Mouse (Mus musculus): ENCODE measurements at regions not wholly inside any gene's neighbourhood (a gene's known extent, or its start where the extent isn't known, plus 50 kb on each side); places are given as distances from the start of the nearest gene placed in this dataset.

DNA sequence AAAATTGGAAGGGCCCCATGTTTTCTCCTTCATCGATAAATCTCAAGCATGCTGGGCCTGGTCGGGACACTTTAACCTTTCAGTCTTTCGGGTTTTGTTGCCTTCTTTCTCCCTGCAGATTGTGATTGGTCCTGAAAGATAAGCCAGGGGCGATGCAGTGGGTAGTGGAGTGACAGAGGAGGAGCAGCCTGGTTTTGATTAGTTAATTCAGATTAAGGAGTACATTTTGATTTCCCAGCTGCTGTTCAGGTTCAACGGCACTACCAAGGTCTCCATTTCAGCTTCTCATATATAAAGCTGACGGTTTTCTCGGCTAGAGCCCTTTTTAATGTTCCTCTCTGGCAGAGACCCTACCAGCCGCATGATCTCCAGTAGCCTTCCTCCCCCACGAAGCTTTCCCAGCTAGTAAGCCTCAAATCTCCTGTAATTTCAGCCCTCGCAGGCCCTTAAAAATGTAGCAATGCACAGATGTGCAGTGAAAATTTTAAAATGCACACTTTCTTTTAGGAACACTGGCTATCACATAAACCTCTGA lies 493.8 kb upstream of the Pkn2 start:
- Histone ChIP-seq H3K27ac (replicated peaks) (no peak overlapping the region), H3K27me3 (no peaks in the 10 kb centered on the region), H3K4me1 (peaks cover 5% of the 10 kb centered on the region; the same call in 1 of the 2 replicates), H3K4me3 (no peak overlapping the region), H3K9me3 (no peaks in the 10 kb centered on the region), H3K9ac (replicated peaks) (no peak overlapping the region), H3K4me2 (replicated peaks) (no peak overlapping the region), H3K36me3 (no peaks in the 10 kb centered on the region)
- ATAC-seq (replicated peaks) = no peak
- 70% methylated on average over 10 of the region's 10 CpGs for WGBS

DNA sequence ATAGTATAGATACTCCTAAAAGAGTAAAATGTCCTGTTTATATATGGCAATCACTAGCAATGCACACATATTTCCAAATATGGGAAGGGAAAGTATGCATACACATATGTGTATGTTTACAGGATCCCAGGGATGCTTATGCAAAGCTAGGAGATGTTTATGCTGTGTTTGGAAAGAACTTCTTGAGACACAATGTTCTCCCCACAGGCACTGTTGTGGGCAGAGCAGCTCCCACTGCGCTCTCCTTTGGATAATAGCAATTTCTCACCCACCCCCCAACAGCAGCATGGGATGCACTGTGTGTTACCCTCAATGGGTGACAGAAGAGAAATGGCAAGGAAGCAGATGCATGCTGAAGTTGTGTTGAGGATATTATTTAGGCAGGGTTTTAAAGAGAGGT lies 491.7 kb upstream of the Pkn2 start:
- H3K27me3 ChIP-seq = no peaks in the 10 kb centered on the region
- no peak overlapping the region for H3K27ac ChIP-seq (replicated peaks)
- no peak overlapping the region for H3K4me2 ChIP-seq (replicated peaks)
- 100% methylated on average over 1 of the region's 1 CpGs for WGBS
- no peak overlapping the region for H3K4me3 ChIP-seq
- H3K4me1 ChIP-seq = no peaks in the 10 kb centered on the region
- H3K9me3 ChIP-seq = no peaks in the 10 kb centered on the region
- H3K9ac ChIP-seq (replicated peaks) = no peak overlapping the region
- no peak for ATAC-seq (replicated peaks)
- H3K36me3 ChIP-seq = no peaks in the 10 kb centered on the region

- 83% methylated on average over 1 of the region's 1 CpGs for WGBS
- Histone ChIP-seq H3K4me1 (no peaks in the 10 kb centered on the region), H3K27me3 (no peaks in the 10 kb centered on the region), H3K36me3 (no peaks in the 10 kb centered on the region), H3K4me2 (replicated peaks) (no peak overlapping the region), H3K27ac (replicated peaks) (no peak overlapping the region), H3K9me3 (no peaks in the 10 kb centered on the region), H3K9ac (replicated peaks) (no peak overlapping the region), H3K4me3 (no peak overlapping the region)
- no peak for ATAC-seq (replicated peaks)
Observed at GRCm38 (mm10) chr3:143369002-143369401, 487.2 kb upstream of the Pkn2 start.

GRCm38 (mm10) chr3:143340032-143340431 lies 458.2 kb upstream of the Pkn2 start:
- no peak for ATAC-seq (replicated peaks)
- H3K36me3 ChIP-seq = no peaks in the 10 kb centered on the region
- H3K4me3 ChIP-seq = no peak overlapping the region
- H3K27me3 ChIP-seq = no peaks in the 10 kb centered on the region
- no peak overlapping the region for H3K9ac ChIP-seq (replicated peaks)
- no peaks in the 10 kb centered on the region for H3K4me1 ChIP-seq
- H3K4me2 ChIP-seq (replicated peaks) = no peak overlapping the region
- no peaks in the 10 kb centered on the region for H3K9me3 ChIP-seq
- 96% methylated on average over 7 of the region's 7 CpGs for WGBS
- no peak overlapping the region for H3K27ac ChIP-seq (replicated peaks)

DNA sequence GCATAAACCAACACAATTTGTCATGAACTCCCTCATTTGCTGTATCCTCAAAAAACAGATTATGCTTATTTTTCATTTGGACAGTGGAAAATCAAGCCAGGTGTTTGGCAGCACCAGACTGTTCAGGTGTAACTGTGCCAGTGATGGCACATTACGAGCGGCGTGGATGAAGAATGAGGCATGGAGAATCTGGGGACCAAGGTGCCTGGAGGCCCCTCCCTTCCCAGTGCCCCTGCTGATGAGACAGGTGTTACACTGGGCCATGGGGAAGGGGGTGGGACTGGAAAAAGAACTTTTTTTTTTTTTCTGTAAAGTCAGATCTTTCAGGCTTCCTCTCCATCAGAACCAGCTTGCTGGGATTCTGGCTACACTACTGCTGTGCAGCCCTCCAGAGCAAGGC lies 451.5 kb upstream of the Pkn2 start:
- no peak overlapping the region for H3K4me3 ChIP-seq
- no peak; the same call in 1 of the 2 replicates for ATAC-seq (replicated peaks)
- no peak overlapping the region for H3K4me2 ChIP-seq (replicated peaks)
- no peaks in the 10 kb centered on the region for H3K36me3 ChIP-seq
- H3K4me1 ChIP-seq = no peaks in the 10 kb centered on the region
- no peaks in the 10 kb centered on the region for H3K27me3 ChIP-seq
- WGBS = 81% methylated on average over 3 of the region's 3 CpGs
- H3K27ac ChIP-seq (replicated peaks) = no peak overlapping the region
- H3K9ac ChIP-seq (replicated peaks) = no peak overlapping the region
- no peaks in the 10 kb centered on the region for H3K9me3 ChIP-seq

- Histone ChIP-seq H3K4me3 (no peak overlapping the region), H3K36me3 (no peaks in the 10 kb centered on the region)
- no peak for ATAC-seq (replicated peaks)
Observed at GRCm38 (mm10) chr3:143328521-143328920, 446.7 kb upstream of the Pkn2 start.

DNA sequence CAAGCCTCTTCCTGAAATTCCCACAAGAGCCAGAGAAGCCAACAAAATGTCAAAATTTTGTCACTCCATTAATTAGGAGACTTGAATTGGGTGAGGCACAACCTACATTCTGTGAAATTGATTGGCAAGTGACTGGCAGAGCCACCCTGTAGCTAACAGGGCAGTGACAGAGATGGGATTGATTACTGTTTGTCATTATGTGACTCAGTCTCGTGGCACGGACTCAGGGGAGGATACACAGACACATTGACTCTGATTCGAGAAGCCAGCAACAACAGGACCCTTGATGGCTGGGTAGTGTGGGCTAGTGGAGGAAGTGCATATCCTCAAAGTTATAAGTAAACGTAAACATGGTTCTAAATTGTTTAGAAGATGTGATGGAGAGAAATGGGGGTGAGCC lies 445.8 kb upstream of the Pkn2 start:
- Histone ChIP-seq H3K4me3 (no peak overlapping the region), H3K4me2 (replicated peaks) (no peak overlapping the region), H3K4me1 (0 out of 2 replicates have a peak, but pooled peaks cover 4% of the 10 kb centered on the region), H3K9ac (replicated peaks) (no peak overlapping the region), H3K9me3 (no peaks in the 10 kb centered on the region), H3K36me3 (no peaks in the 10 kb centered on the region), H3K27me3 (no peaks in the 10 kb centered on the region), H3K27ac (replicated peaks) (no peak overlapping the region)
- no peak for ATAC-seq (replicated peaks)
- 60% methylated on average over 4 of the region's 4 CpGs for WGBS

More at GRCm38 (mm10) chr3:143328521-143328920, 446.7 kb upstream of the Pkn2 start:
- H3K27ac ChIP-seq (replicated peaks) = no peak overlapping the region
- 0 out of 2 replicates have a peak, but pooled peaks cover 4% of the 10 kb centered on the region for H3K4me1 ChIP-seq
- H3K9ac ChIP-seq (replicated peaks) = no peak overlapping the region
- H3K4me2 ChIP-seq (replicated peaks) = no peak overlapping the region
- H3K27me3 ChIP-seq = no peaks in the 10 kb centered on the region
- no peaks in the 10 kb centered on the region for H3K9me3 ChIP-seq

- no peak overlapping the region for H3K4me2 ChIP-seq (replicated peaks)
- no peaks in the 10 kb centered on the region for H3K27me3 ChIP-seq
- no peak for ATAC-seq (replicated peaks)
- no peak overlapping the region for H3K4me3 ChIP-seq
- H3K4me1 ChIP-seq = no peaks in the 10 kb centered on the region
- WGBS = 60% methylated on average over 7 of the region's 7 CpGs
- no peak overlapping the region for H3K27ac ChIP-seq (replicated peaks)
- H3K9ac ChIP-seq (replicated peaks) = no peak overlapping the region
- no peaks in the 10 kb centered on the region for H3K9me3 ChIP-seq
- no peaks in the 10 kb centered on the region for H3K36me3 ChIP-seq
Observed at GRCm38 (mm10) chr3:143316457-143316856, 434.7 kb upstream of the Pkn2 start.

GRCm38 (mm10) chr3:143291793-143292192 lies 410.0 kb upstream of the Pkn2 start:
- Histone ChIP-seq H3K27ac (replicated peaks) (no peak overlapping the region), H3K4me1 (no peaks in the 10 kb centered on the region), H3K4me2 (replicated peaks) (no peak overlapping the region), H3K9me3 (no peaks in the 10 kb centered on the region), H3K27me3 (no peaks in the 10 kb centered on the region), H3K4me3 (no peak overlapping the region), H3K9ac (replicated peaks) (no peak overlapping the region), H3K36me3 (no peaks in the 10 kb centered on the region)
- 90% methylated on average over 4 of the region's 4 CpGs for WGBS
- ATAC-seq (replicated peaks) = no peak

- Histone ChIP-seq H3K27ac (replicated peaks) (no peak overlapping the region), H3K9me3 (no peaks in the 10 kb centered on the region), H3K4me3 (no peak overlapping the region), H3K4me1 (no peaks in the 10 kb centered on the region), H3K9ac (replicated peaks) (no peak overlapping the region), H3K4me2 (replicated peaks) (no peak overlapping the region), H3K36me3 (no peaks in the 10 kb centered on the region), H3K27me3 (no peaks in the 10 kb centered on the region)
- WGBS = 75% methylated on average over 6 of the region's 6 CpGs
- no peak for ATAC-seq (replicated peaks)
Observed at GRCm38 (mm10) chr3:143264132-143264531, 382.3 kb upstream of the Pkn2 start.

DNA sequence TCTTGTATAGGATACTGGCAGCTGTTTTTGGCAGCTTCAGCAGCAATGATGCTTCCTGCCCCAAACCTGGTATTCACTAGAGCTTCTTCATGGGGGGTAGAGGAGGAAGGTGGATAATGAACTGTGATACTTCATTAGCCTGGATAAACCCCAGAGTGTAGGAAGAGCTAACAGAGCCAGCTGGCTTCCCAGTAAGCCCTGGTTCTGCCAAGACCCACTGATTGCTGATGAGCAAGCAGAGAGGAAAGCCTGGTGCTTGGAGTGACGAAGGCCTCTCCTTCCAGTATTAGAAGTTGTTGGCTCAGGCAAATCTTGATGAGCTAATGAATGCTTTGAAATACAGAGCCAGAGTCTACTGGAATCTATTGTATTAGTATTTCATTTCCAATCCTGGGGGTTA lies 370.8 kb upstream of the Pkn2 start:
- H3K36me3 ChIP-seq = no peaks in the 10 kb centered on the region
- H3K27ac ChIP-seq (replicated peaks) = no peak overlapping the region
- no peak overlapping the region for H3K4me2 ChIP-seq (replicated peaks)
- WGBS = 73% methylated on average over 1 of the region's 1 CpGs
- no peak overlapping the region for H3K9ac ChIP-seq (replicated peaks)
- no peak overlapping the region for H3K4me3 ChIP-seq
- H3K27me3 ChIP-seq = no peaks in the 10 kb centered on the region
- no peaks in the 10 kb centered on the region for H3K4me1 ChIP-seq
- no peak for ATAC-seq (replicated peaks)
- H3K9me3 ChIP-seq = no peaks in the 10 kb centered on the region

DNA sequence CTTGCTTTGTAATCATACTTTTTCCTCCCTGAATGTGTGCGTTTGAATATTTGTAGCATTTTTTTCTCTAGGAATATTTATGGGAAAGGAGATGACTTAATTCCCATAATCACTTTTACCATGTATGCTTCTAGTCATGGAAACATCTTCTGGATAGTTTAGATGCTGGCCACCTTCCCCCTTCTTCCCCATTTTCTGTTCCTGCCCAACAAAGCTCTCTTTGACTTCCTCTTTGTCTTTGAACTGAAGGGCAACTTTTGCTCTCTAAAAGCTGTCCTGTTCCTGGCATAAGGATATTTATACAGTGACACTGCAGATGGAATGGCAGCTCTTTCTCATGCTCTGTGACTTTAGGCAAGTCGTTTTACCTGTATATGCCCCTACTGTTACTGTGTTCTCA lies 370.2 kb upstream of the Pkn2 start:
- no peaks in the 10 kb centered on the region for H3K27me3 ChIP-seq
- no peak for ATAC-seq (replicated peaks)
- H3K4me1 ChIP-seq = no peaks in the 10 kb centered on the region
- H3K9me3 ChIP-seq = no peaks in the 10 kb centered on the region
- H3K27ac ChIP-seq (replicated peaks) = no peak overlapping the region
- 71% methylated on average over 2 of the region's 2 CpGs for WGBS
- H3K9ac ChIP-seq (replicated peaks) = no peak overlapping the region
- H3K4me2 ChIP-seq (replicated peaks) = no peak overlapping the region
- H3K4me3 ChIP-seq = no peak overlapping the region
- no peaks in the 10 kb centered on the region for H3K36me3 ChIP-seq

DNA sequence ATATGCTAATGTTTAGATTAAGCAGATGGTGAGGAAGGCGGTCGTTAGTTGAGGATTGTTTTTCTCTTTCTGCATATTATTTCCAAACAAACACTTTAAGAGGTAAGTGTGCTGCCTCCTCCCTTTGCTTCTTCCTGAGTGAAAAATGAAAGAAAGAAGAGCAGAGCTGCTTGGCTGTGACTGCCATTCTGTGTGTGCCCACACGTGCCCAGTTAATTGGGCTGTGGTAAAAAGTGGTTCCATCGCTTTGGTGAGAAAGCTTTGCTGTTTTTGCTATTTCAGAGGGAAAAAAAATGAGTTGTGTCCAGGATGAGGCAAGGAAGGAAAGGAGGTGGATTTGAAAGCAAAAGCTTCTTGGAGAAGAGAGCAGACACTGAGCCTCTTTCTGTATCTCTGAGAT lies 360.9 kb upstream of the Pkn2 start:
- no peak overlapping the region for H3K27ac ChIP-seq (replicated peaks)
- no peaks in the 10 kb centered on the region for H3K9me3 ChIP-seq
- H3K4me3 ChIP-seq = no peak overlapping the region
- 21% methylated on average over 4 of the region's 4 CpGs for WGBS
- 0 out of 2 replicates have a peak, but pooled peaks have one; percentile 36 for ATAC-seq (replicated peaks)
- no peaks in the 10 kb centered on the region for H3K27me3 ChIP-seq
- peaks cover 9% of the 10 kb centered on the region; the same call in 1 of the 2 replicates for H3K4me1 ChIP-seq
- H3K36me3 ChIP-seq = no peaks in the 10 kb centered on the region
- no peak overlapping the region for H3K9ac ChIP-seq (replicated peaks)
- H3K4me2 ChIP-seq (replicated peaks) = 0 out of 2 replicates have a peak overlapping the region, but pooled peaks have one; percentile 4
